Mouse (Mus musculus) adipocyte (in vitro differentiated cells): ENCODE measurements around the gene Cdc5l.

ENCODE experiments used
- DNase-seq: peaks from one replicate; pipeline ENCODE4 v3.0.0-alpha.2; 2016; ENCODE audit warnings: low spot score

Cdc5l gene

DNA sequence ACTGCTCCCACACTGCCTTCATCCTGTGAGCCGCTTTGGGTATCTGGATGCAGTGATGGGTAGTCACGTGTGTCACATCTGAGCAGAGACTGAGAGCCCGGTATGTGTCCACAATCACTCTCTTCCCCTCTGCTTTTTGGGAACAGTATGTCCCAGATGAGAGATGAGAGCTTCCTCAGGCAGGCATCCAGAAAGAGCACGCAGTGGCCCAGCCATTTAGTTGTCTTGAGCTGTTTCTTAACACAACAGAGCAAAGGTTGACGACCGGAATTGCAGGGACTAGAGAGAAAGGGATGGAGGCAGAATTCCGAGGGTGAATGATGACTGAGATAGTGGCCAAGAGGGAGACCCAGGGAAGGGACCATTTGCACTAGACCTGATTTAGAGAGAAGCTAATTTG, 68.7 kb downstream of the Cdc5l start:
- DNase-seq: no peak

- DNase-seq: no peak
These were observed 72.6 kb downstream of the Cdc5l start for GRCm38 (mm10) chr17:45360950-45361349.

DNA sequence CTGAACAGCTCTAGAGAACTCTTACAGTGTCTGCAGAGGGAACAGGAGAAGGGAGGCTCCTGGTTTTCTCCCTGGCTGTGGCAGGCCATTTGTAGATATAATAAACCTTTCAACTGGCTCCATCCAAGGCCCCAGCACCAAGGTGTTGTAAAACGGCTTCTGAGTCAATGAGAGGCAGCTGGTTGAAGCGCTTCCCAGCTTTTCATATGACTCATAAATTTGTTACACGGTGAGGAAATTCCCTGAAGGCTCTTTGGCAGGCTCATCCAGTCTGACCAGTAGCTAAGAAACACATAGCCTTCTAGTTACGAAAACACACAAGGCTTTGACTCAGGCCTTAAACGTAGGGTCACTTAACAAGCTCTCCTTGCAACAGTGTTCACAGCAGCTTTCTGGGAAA, 74.1 kb downstream of the Cdc5l start:
- peak; percentile 93 for DNase-seq

DNA sequence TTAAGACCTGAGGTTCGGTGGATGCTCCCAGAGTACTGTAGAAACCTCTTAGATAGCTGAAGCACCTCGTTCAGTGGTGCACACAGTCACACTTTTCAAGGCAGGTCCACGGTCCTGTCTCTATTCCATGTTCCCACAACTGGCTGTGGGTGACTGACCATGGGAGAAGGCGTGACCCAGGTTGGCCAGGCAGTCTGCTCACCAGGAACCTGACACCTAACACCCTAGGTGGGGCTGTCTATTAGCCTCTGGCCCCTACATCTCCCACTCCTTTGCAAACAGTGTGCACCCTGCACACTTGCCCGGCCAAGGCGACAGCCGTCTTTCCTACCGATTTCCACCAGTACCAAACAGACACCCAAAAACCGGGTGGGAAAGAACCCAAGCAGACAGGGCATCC, 77.1 kb downstream of the Cdc5l start:
- DNase-seq: no peak

GRCm38 (mm10) chr17:45347951-45348350, 85.6 kb downstream of the Cdc5l start:
- no peak for DNase-seq
